Mouse (Mus musculus) T-helper 2 cell (primary cell): ENCODE data around the gene Mis18a.

Experiments
- in situ Hi-C: fragments of 300-600 bp; cut with MboI, MseI; formaldehyde crosslinking; loops from one replicate; pipeline ENCODE4 v1.15.1; 2025; ENCODE audit warnings: high pct_unique_total_duplicates

The Mis18a gene

GRCm38 (mm10) chr16:90704161-90704825, 22.9 kb downstream of the Mis18a start:
- in situ Hi-C loops = loop anchor here (25.0 kb wide), 1 partner anchor 867 kb away; no protein-coding TSS in a partner anchor

GRCm38 (mm10) chr16:90703646-90704045, 23.6 kb downstream of the Mis18a start:
- in situ Hi-C loops = loop anchor here (25.0 kb wide), 1 partner anchor 866 kb away; no protein-coding TSS in a partner anchor

- in situ Hi-C loops = loop anchor here (25.0 kb wide), 1 partner anchor 864 kb away; no protein-coding TSS in a partner anchor
These were observed 25.7 kb downstream of the Mis18a start for GRCm38 (mm10) chr16:90701541-90701940.

GRCm38 (mm10) chr16:90699390-90699789, 27.8 kb downstream of the Mis18a start:
- in situ Hi-C loops = no loop called here

- in situ Hi-C loops = no loop called here
These were observed 30.9 kb downstream of the Mis18a start for GRCm38 (mm10) chr16:90696306-90696705.

GRCm38 (mm10) chr16:90695121-90695520, 32.1 kb downstream of the Mis18a start:
- in situ Hi-C loops = no loop called here

- in situ Hi-C loops = no loop called here
These were observed 32.5 kb downstream of the Mis18a start for GRCm38 (mm10) chr16:90694719-90695118.

GRCm38 (mm10) chr16:90693625-90694024, 33.6 kb downstream of the Mis18a start:
- in situ Hi-C loops = no loop called here

- in situ Hi-C loops = no loop called here
These were observed 34.4 kb downstream of the Mis18a start for GRCm38 (mm10) chr16:90692704-90693385.

- in situ Hi-C loops = no loop called here
These were observed 39.4 kb downstream of the Mis18a start for GRCm38 (mm10) chr16:90687687-90688263.

- in situ Hi-C loops = no loop called here
These were observed 40.2 kb downstream of the Mis18a start for GRCm38 (mm10) chr16:90687011-90687410.

- in situ Hi-C loops = no loop called here
These were observed 43.1 kb downstream of the Mis18a start for GRCm38 (mm10) chr16:90684092-90684491.

- in situ Hi-C loops = no loop called here
These were observed 47.2 kb downstream of the Mis18a start for GRCm38 (mm10) chr16:90679984-90680383.

- in situ Hi-C loops = no loop called here
These were observed 48.4 kb downstream of the Mis18a start for GRCm38 (mm10) chr16:90678820-90679219.

- in situ Hi-C loops = no loop called here
These were observed 50.2 kb downstream of the Mis18a start for GRCm38 (mm10) chr16:90676920-90677574.

GRCm38 (mm10) chr16:90674651-90675050, 52.6 kb downstream of the Mis18a start:
- in situ Hi-C loops = no loop called here

GRCm38 (mm10) chr16:90673507-90674354, 53.5 kb downstream of the Mis18a start:
- in situ Hi-C loops = no loop called here
